Mouse (Mus musculus): ENCODE data around the gene Kcnk5.

GRCm38 (mm10) chr14:20120868-20121267, 60.7 kb downstream of the Kcnk5 start:
- no peak for TF ChIP-seq CTCF (IDR thresholded peaks at IDR 0.05; ENCODE audit: insufficient read depth, low read length)
- no peak for TF ChIP-seq POLR2A (IDR thresholded peaks at IDR 0.05; ENCODE audit: borderline replicate concordance, extremely low read depth, low read depth, low read length)
